Mouse (Mus musculus) frontal cortex, postnatal 10 days (tissue): Measurements from ENCODE around the gene Dlg2.

Experiments used
- DNase-seq, 2 experiments: peaks; one replicate each; pipeline ENCODE4 v3.0.0; 2022; ENCODE audit warnings: low spot score in 2 of 2, mixed read lengths in 1 of 2

The Dlg2 gene

DNA sequence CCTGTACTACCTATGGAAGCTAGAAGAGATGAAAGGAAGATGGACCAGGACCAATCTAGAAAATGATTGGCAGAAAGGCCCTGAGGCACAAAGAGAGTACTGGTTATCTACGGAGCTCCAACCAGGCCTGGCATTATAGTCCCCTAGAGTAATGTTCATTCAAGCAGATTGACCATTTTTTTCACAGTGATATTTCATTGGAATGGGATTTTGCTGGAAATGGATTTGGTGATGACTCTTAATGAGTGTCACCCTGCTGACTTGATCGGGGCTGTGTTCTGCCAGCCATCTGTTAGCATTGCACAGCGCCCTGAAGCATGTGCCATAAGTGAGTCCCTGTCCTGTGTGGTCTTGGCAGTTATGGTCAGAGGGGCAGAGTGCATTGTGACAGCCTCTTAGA is 1787.9 kb downstream of the Dlg2 start:
- no peak for DNase-seq

DNA sequence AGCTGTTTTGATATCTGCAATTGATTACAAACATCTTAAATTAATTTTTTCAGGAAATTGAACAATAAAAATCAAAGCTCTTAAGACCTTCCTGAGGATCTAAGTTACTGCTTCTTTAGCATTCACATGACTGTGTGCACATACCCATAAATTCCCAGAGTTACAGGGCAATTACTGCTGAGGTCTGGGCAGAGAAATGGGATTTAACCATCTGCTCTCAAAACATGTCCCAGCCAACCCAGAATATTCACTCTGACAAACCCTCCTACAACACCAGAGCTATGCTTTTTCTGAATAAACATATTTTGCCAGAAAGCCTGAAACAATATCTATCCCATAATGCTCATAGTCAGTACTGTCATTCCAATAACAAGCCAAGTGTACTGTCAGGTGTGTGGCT is 1788.5 kb downstream of the Dlg2 start:
- DNase-seq = no peak

DNA sequence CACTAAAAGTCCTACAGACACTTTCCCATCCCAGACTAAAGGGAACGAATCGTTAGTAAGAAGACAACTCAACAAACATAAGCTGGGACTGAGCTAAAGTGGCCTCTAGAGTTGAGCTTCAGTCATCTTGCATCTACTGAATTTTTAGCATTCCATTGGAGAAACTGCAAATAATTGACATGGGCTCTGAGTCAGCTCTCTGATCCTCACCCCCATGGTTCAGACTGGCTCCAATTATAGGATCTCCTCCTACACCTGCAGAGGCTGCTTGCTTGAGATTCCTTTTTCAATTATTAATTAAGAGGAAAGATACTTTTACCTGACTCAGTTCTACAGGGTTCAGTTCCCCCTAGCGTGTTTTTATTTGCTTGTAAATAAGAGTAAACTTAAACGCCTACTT is 1798.9 kb downstream of the Dlg2 start:
- no peak for DNase-seq

DNA sequence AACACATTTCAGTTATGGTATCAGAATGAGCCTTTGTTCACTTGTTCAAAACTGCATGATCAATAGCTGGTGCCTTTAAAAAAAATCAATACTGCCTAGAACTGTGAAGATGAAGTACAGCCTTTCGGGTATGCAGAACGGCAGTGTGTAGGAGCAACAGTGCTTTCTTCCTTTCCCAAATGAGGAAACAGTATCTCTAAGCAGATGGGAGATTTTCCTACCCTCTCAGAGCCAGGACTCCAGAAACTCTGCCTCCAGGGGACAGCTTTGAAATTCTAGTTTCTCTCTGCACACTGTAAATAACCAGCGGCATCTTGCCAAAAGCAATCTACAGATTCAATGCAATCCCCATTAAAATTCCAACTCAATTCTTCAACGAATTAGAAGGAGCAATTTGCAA is 1801.2 kb downstream of the Dlg2 start:
- DNase-seq = no peak

DNA sequence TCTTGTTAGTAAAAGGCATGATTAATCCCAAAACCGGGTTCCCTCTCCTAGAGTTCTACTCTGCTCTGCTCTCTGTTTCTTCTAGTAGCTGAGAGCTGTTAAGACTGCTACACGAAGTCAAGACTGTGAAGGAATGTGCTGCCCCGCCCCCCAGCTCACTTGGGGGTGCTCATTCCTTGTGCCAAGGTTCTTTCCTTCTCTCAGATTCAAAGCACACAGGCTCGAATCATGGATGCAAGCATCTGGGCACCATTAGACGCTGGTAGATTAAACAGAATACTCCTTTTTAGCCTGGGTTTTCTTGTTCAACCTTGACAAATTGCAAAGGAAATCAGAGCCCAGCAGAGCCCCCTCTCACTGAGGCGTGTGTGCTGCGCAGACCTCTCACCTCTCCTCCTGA is 1804.5 kb downstream of the Dlg2 start:
- DNase-seq = no peak

DNA sequence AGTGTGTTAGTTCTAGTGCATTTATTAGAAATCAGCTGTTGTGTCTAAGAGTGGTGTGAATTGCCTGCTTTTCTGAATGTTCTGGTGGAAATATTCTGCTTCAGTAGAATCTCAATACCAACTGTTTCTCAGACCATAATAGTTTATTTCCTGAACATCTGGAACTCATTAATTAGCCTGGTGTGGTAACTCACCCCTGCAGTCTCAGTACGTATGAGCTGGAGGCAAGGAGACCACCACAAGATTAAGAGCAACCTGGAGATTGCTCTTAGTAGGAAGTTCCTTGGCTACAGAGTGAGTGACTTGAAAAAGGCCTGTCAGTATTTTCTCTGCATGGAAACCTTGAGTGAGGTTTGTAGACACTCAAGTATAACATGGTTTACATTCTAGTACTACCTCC is 1810.6 kb downstream of the Dlg2 start:
- DNase-seq = no peak

DNA sequence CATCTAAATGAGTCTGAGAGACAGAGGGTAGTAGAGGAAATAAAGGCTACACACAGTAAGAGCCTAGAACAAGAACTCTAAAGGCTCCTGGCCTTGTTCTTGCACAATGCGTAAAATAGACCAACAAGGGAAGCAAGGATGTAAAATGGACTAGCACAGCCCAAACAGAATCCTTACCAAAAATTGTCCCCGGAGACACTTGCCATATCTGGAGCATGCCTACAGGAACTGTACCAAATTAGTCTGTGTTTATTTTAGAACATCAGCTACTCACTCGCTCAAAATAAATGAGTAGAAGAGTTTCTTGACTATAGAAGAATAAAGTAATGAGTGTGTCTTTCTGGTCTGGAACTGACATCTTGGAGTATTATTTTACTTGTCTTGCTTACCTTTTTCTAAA is 1812.3 kb downstream of the Dlg2 start:
- no peak for DNase-seq

DNA sequence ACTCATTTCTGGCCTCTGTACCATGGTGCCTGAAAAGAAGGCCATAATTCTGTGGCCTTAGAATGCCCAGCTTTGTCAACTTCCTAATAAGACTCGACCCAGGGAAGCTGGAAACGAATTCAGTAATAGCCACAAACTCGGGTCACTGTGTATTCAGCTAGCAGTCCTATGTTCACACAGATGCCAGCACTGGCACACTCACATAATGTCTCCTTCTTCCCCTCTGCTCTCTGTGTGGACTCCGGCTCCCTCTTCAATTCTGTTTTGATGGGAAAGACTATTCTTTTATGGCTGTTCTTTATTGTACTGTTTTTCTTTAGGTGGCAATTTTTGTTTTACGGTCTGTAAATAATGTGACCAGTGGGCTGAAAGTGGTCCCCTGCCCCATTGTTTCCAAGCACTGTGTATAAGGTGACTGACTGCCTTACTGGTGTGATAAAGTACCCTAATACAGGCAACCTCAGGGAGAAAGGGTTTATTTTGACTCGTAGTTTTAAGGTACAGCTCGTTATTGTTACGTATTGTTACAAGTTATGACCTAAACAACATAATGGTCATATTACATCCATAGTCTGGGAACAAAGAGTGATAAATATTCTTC is 1816.5 kb downstream of the Dlg2 start:
- DNase-seq = no peak

DNA sequence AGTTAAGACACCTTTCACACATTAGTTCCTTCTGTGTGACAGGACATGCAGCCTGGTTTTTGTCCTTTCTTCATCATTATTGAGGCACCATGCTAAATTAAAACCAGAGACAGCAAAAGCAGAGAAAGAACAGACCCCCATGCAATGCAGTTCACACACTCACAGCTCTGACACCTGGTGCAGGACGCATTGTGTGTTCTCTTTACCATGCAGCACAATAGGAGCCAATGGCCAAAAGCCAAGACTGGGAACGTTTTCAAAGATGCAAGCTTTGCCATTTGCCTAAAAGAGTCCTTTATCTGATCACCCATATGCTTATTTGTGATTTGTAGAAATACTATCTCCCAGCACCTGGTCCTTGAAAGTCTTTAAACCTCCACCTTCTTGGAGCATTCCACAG is 1824.6 kb downstream of the Dlg2 start:
- DNase-seq = no peak

DNA sequence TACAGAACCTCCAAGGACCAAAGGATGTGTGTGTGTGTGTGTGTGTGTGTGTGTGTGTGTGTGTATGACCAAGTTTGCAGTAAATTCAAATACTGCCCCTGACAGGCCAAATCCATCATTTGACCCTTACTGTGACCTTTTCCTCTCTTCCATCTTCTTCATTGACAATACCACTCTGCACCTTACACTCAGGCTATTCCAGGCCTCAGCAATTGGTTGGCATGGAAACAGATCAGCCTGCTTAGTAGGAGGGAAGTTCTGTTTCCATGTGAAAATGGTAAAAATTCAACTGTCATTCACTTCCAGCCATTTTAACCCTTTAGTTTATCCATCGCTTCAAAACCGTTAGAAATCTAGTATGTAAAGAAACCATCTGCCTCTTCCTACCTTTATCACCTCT is 1831.2 kb downstream of the Dlg2 start:
- no peak for DNase-seq

DNA sequence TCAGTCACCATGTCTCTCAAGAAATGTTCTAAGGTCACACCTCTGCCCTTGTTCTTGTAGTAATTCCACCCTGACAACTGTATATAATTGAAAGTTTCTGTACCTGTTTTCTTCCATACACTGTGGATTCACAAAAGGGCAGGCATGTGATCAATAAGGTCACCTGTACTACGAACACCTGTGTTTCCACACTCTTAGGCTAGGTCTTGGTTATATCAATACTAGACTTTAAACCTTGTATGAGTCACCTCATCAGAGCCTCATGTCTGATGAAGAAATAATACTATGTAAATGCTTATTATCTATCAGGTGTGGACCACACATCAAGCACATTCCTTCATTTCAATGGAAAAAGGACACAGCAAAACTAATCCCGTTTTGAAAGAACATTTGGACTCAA is 1831.7 kb downstream of the Dlg2 start:
- no peak for DNase-seq

DNA sequence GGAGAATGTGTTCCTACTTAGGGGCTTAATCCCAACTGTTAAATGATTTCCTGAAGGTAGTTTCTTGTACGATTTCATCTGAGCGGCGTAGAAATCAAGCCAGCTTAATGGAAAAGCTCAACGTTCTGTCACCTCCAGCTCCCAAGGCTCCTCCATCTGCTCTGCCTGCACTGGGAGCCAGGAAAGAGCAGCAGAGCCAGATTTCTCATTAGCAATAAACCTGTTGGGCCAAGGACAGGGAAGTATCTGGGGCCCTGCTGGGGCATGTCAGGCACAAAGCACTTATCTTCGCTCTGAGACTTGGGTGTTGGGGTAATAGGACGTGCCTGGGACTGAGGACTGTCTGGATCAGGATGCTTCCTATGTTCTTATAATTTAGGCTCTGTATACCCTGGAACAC is 1839.9 kb downstream of the Dlg2 start:
- no peak for DNase-seq

DNA sequence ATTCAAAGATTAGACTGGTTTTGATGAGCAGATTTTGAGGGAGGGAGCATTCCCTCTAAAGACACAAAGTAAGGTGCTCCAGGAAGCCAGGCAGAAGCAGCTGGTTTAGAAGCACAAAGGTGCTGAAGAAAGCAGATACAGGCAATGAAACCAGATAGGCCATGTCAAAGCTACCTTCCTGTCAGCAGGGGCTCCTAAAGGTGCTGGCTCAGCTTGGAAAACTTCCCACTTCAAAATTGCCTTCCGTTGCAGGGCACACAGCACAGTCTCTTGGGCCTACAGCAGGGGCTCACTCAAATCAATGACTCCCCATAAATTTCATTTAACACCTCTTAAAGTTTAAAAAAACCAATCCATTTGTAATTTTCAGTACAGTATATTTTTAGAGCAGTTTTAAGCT is 1843.0 kb downstream of the Dlg2 start:
- DNase-seq = no peak

DNA sequence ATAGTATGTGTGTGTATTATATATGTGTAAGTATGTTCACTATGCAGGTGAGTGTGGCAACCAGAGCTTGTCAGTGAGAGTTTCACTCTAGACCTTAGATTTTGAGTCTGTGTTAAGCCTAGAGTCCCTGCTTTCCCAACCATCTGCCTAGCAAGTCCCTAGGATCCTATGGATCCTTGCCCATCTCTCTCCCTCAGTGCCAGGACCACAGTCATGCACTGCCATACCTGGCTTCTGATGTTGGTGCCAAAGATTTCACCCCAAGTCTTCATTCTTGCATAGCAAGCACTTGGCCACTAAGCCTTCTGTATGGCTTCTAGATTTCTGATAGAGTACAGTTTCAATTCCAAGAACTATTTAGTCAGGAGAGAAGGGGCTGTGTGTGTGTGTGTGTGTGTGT is 1843.7 kb downstream of the Dlg2 start:
- no peak for DNase-seq

DNA sequence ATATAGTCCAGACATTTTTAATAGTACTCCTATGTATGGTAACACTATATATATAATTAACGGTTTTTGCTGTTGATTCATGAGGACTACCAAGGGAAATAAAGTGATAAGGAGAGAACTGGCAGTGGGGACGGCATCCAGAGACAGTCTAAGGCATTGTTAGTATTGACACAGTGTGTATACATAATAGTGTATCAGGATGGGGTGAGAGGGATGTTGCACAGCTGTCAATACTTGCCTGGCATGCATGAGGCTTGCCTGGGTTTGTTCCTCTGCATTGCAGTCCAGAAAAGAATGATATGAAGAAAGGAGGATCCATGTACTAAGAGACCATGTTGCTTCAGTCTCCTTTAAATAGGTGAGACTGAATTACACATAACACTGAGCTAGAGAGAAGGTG is 1845.3 kb downstream of the Dlg2 start:
- no peak for DNase-seq

DNA sequence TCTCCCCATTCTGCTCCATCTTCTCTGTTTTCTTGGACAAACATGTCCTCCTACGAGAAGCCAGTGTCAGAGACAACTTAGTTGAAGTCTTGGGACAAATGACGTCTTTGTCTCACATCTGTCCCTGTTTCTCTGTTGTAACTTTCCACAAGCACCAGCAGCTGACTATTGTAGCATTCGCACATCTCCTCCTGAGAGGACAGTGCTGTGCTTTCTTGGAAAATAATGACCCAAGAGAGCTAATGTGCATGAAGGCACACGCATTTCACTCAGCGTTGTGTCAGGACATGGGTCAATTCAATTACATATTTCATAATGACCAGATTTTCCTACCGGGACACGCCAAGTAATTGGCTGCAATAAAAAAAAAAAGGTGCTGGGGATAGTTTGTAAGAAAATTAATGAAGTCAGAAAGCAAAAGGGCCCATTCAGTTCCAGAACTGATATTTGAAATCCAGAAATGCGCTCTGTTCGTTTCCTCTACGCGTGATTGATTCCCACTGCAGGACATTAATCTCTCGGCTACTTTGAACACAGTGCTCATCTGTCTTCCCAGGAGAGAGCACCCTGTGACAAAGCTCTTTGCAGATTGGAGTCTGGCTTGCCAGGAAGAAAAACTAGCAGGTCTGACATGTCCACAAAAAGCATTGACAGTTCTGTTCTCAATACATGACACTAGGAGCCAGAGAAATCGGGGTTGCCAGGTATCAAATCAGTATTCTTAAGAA is 1846.0 kb downstream of the Dlg2 start:
- no peak for DNase-seq

DNA sequence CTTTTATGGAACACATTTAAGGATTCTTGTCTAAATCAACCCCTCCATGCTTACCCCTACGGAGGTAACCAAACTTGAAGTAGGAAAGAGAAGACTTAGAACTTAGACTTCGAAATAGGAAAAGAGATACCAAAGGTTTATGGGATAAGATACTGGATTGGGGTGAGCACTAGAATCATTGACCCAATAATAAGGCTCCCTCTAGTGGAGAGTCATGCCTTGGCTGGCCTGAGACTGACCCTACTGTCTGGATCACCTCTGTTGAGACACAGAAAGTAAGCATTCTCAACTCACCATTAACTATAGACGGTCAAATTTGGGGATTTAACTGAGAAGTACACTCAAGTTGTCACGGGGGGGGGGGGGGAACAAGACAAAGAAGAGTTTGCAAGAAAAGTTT is 1847.2 kb downstream of the Dlg2 start:
- DNase-seq = no peak

DNA sequence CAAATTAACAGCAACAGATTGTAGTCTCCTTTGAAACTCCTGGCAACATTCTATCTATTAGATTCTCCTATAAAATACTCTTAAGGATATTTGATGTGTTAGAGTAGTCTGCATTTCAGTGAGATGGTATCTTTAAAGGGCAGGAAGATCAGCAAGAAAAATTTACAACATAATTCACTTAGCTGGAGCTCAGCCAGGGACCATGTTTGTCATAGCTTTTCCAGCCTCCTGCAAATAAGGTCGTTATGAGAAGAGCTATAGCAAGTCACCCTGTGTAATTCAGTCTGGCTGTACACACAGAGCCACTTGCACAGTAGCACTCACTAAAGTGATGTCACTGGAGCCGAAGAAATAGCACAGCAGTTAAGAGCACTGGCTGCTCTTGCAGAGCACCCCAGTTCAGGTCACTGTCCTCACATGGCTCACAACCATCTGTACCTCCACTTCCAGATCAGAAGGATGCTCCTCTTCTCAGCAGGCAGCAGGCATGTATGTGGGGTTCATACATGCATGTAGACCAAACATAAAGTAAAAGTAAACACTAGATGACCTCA is 1850.9 kb downstream of the Dlg2 start:
- DNase-seq = no peak

DNA sequence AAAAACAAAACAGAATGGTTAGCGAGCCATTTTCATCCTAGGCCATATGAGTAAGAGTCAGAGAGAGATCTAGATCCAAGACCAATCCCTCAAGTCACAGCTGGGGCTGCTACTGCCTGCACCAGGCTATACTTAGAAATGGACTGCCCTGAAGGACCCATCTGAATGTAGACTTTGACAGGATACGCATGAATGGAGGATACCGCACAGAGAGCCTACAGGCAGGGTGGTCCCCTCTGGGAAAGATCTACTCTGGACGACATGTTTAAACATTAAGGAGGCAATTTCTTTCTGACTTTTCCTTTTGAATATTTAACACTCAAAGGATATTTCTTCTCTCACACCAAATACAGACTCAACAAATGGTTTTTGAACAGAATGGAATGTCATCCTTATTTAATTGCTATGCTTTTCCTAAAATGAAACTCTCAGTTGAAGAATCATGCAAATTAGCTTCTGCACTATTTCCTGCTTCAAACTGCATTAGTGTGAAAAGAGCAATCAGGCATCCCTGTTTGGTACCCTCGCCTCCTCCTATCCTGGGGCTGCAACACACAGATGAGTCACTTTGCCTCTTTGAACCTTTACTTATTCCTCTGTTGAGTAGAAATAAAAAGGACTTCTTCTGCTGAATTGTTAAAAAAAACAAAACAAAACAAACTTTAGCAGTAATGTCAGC is 1856.9 kb downstream of the Dlg2 start:
- DNase-seq = no peak

DNA sequence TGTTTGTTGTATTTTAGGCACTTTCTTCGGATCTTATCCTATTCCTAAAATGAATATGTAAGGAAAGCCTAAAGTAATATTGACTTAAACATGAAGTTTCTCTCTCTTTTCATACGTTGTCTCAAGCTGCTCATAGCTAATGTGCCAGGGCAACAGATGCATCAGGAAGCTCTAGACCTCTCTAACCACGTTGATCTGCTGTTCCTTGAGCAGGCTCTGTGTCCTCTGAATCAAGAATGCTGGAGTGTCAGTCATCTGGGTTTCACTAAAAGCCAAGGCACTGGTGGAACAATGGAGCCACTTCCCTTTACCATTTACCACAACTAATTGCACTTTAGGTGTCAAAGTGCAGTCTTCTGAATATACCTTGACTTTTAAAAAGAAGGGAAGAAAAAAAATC is 1880.1 kb downstream of the Dlg2 start:
- DNase-seq = no peak

DNA sequence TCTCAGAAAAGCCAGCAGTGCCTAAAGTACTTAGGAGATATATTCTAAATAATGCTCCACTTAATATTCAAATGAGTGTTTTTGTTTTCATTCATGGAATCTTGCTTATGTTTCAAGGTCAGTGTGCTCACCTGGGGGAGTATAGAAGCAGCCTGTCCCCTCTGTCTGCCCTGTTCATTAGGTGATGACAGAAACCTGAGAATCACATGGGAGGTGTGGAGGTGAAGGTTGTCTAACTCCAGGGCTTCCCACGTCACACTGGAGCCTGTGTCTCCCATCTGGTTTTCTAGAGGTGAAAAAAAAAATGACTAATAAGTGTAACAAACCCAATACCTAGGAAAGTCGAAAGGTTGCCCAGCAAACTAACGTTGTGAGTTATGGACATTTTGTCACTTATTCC is 1886.9 kb downstream of the Dlg2 start:
- no peak for DNase-seq

DNA sequence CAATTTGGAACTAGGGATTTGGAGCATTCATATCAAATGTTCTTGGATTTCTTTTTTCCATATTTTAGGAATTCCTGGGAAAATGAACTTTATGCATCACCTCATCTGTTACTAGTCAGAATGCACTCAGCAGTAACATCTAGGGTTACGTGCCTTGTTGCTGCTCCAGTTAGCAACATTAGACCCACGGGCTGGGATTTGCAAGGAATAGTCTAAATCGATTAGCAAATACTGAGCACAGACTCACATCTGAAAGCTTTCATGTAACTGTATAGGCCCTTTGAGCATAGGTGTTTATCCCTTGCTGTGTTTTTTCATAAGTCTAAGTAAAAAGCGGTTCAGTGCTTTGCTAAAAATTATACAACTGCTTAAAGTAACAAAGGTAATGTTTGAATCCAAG is 1887.3 kb downstream of the Dlg2 start:
- DNase-seq = no peak

DNA sequence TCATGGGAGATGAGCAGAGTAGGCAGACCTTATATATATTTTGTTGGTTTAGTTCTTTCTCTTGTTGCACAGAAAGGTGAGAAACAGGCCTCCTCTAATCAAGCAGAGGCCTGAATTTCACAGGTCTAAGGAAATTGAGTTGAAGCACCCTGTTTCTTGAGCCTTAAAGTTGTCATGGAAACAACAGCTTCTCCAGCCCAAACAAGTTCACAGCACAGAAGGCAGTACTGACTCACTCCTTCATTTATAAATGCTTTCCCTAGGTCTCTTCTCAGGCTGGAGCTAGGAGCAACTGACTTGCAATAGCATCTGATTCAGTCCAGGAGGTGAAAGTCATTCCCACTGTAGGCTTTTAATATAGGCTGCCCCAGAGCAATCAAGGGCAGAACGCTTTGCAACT is 1890.6 kb downstream of the Dlg2 start:
- DNase-seq = no peak
